Comparison of ENCODE assay signal across 18 mouse cellular contexts in genomic region chr4:132961866-132962265, GRCm38 (mm10). TPM values are rescaled to one million over a fixed set of nuclear protein-coding genes. Genes with fewer than 3 reads are reported as not detected.
A peak's percentile ranks its signal among the peaks of the same experiment; 100 is the strongest.
DNase-seq lines count a peak whose midpoint lies in the region; ATAC-seq and TF ChIP-seq lines count a peak whose summit lies in the region.
"Had no signal": no experiment of that assay in that cellular context is flagged by ENCODE, and none has a peak within 500 bp of the region (broad histone marks: within the 10 kb centered on the region; RNA-seq: fewer than 3 reads in every experiment).

No protein-coding gene starts in this region.

- intact Hi-C loops in heart, postnatal 14 days (cut with DNase I): no loop called here

- peak overlapping the region; percentile 92 for H3K27ac ChIP-seq in heart, embryonic 12.5 days (ENCODE audit: poor library complexity, severe bottlenecking)
- no peak overlapping the region for H3K27ac ChIP-seq in neural tube, embryonic 11.5 days (ENCODE audit: low read depth, low read length)
- no peak overlapping the region for H3K27ac ChIP-seq in neural tube, embryonic 15.5 days (replicated peaks)
- peak overlapping the region; percentile 87 for H3K27ac ChIP-seq in bone marrow macrophage, adult 2 months (ENCODE audit: insufficient read depth, low read depth, low read length)
- H3K27ac ChIP-seq in limb, embryonic 10.5 days: peak overlapping the region; percentile 86; the same call in 1 of the 2 replicates
- H3K27ac ChIP-seq: forebrain, embryonic 12.5 days; kidney, postnatal 0 days; layer of hippocampus, adult 2 months; limb, embryonic 15.5 days had no signal

- H3K27me3 ChIP-seq in heart, embryonic 12.5 days (replicated peaks): no peaks in the 10 kb centered on the region
- no peaks in the 10 kb centered on the region for H3K27me3 ChIP-seq in neural tube, embryonic 11.5 days (ENCODE audit: control insufficient read depth, insufficient read depth, low read length)
- no peaks in the 10 kb centered on the region for H3K27me3 ChIP-seq in neural tube, embryonic 15.5 days (replicated peaks)
- H3K27me3 ChIP-seq in limb, embryonic 10.5 days (ENCODE audit: low read depth, poor library complexity, severe bottlenecking): no peaks in the 10 kb centered on the region
- H3K27me3 ChIP-seq: forebrain, embryonic 12.5 days; limb, embryonic 15.5 days had no signal

- H3K36me3 ChIP-seq in heart, embryonic 12.5 days: no peaks in the 10 kb centered on the region
- no peaks in the 10 kb centered on the region for H3K36me3 ChIP-seq in neural tube, embryonic 11.5 days (ENCODE audit: control insufficient read depth, insufficient read depth, low read length)
- no peaks in the 10 kb centered on the region for H3K36me3 ChIP-seq in neural tube, embryonic 15.5 days
- H3K36me3 ChIP-seq in limb, embryonic 10.5 days: no peaks in the 10 kb centered on the region
- H3K36me3 ChIP-seq: forebrain, embryonic 12.5 days; G1E; limb, embryonic 15.5 days had no signal

- no peaks in the 10 kb centered on the region for H3K9me3 ChIP-seq in heart, embryonic 12.5 days (replicated peaks)
- H3K9me3 ChIP-seq in neural tube, embryonic 11.5 days (ENCODE audit: control insufficient read depth, low read length): no peaks in the 10 kb centered on the region
- no peaks in the 10 kb centered on the region for H3K9me3 ChIP-seq in neural tube, embryonic 15.5 days (replicated peaks)
- H3K9me3 ChIP-seq in limb, embryonic 10.5 days (replicated peaks): no peaks in the 10 kb centered on the region
- H3K9me3 ChIP-seq: forebrain, embryonic 12.5 days; G1E; limb, embryonic 15.5 days had no signal

- DNase-seq in heart, postnatal 14 days: no peak
- DNase-seq in neural tube, embryonic 11.5 days (ENCODE audit: low spot score): peak; percentile 5
- no peak for DNase-seq in limb, embryonic 10.5 days (ENCODE audit: low spot score)
- no peak for DNase-seq in cerebellum, adult 18-20 months
- DNase-seq: cerebellum, adult 8-10 months; gastrocnemius, postnatal 25 days; kidney, adult 18-20 months; lung, postnatal 14 days; thymus, postnatal 36 days had no signal

- no peak overlapping the region for H3K4me2 ChIP-seq in heart, embryonic 12.5 days
- no peak overlapping the region for H3K4me2 ChIP-seq in neural tube, embryonic 11.5 days (ENCODE audit: low read depth)
- no peak overlapping the region for H3K4me2 ChIP-seq in neural tube, embryonic 15.5 days
- H3K4me2 ChIP-seq: forebrain, embryonic 12.5 days; limb, embryonic 15.5 days had no signal

- no peak overlapping the region for H3K4me3 ChIP-seq in heart, embryonic 12.5 days
- H3K4me3 ChIP-seq in neural tube, embryonic 11.5 days (ENCODE audit: low read depth, low read length): no peak overlapping the region
- H3K4me3 ChIP-seq in neural tube, embryonic 15.5 days (replicated peaks): no peak overlapping the region
- no peak overlapping the region for H3K4me3 ChIP-seq in bone marrow macrophage, adult 2 months (ENCODE audit: insufficient read depth, low read length)
- no peak overlapping the region for H3K4me3 ChIP-seq in limb, embryonic 10.5 days
- H3K4me3 ChIP-seq: forebrain, embryonic 12.5 days; layer of hippocampus, adult 2 months; limb, embryonic 15.5 days had no signal

- 72% methylated on average over 5 of the region's 5 CpGs for WGBS in heart, embryonic 12.5 days
- WGBS in neural tube, embryonic 11.5 days: 72% methylated on average over 5 of the region's 5 CpGs
- WGBS in neural tube, embryonic 15.5 days: 82% methylated on average over 5 of the region's 5 CpGs
- 82% methylated on average over 5 of the region's 5 CpGs for WGBS in limb, embryonic 10.5 days

- peaks cover 43% of the 10 kb centered on the region for H3K4me1 ChIP-seq in heart, embryonic 12.5 days (replicated peaks)
- peaks cover 30% of the 10 kb centered on the region; the same call in 1 of the 2 replicates for H3K4me1 ChIP-seq in neural tube, embryonic 11.5 days (ENCODE audit: control insufficient read depth, insufficient read depth, low read length)
- peaks cover 28% of the 10 kb centered on the region for H3K4me1 ChIP-seq in neural tube, embryonic 15.5 days
- peaks cover 49% of the 10 kb centered on the region for H3K4me1 ChIP-seq in bone marrow macrophage, adult 2 months (ENCODE audit: control insufficient read depth, insufficient read depth, low read length)
- peaks cover 54% of the 10 kb centered on the region for H3K4me1 ChIP-seq in limb, embryonic 10.5 days

- TF ChIP-seq POLR2A in bone marrow macrophage, adult 2 months (IDR thresholded peaks at IDR 0.05; ENCODE audit: borderline replicate concordance, low read depth, low read length): no peak

- ATAC-seq in heart, embryonic 12.5 days (ENCODE audit: insufficient number of reproducible peaks, low FRiP score): no peak
- ATAC-seq in neural tube, embryonic 11.5 days (ENCODE audit: insufficient read depth, low FRiP score, low TSS enrichment): no peak
- ATAC-seq in neural tube, embryonic 15.5 days (ENCODE audit: low FRiP score): no peak
- ATAC-seq: activated CD4-positive, CD25-positive, alpha-beta regulatory T cell, adult 4 months had no signal

- no peak for TF ChIP-seq CTCF in bone marrow macrophage, adult 2 months (IDR thresholded peaks at IDR 0.05; ENCODE audit: low read depth, low read length)

- H3K9ac ChIP-seq in heart, embryonic 12.5 days: peak overlapping the region; percentile 19; the same call in 1 of the 2 replicates
- no peak overlapping the region for H3K9ac ChIP-seq in neural tube, embryonic 11.5 days (ENCODE audit: low read length)
- H3K9ac ChIP-seq in neural tube, embryonic 15.5 days (replicated peaks): no peak overlapping the region
- H3K9ac ChIP-seq: forebrain, embryonic 12.5 days; limb, embryonic 15.5 days had no signal

RNA-seq across cellular contexts. Expression of gene Fgr, which starts 12.0 kb away (rescaled TPM):
- 0.19 and 0.23 TPM in 2 replicates for polyA plus RNA-seq in heart, embryonic 12.5 days (2016; fragmentation: Nextera tagmentation; extraction: Ambion mirVana)
- under 1 TPM; 0.43 to 0.49 TPM for total RNA-seq in heart, postnatal 14 days (2021)
- 0.09 and 0.24 TPM in 2 replicates for polyA plus RNA-seq in neural tube, embryonic 11.5 days (2014; fragmentation: Nextera tagmentation; extraction: Ambion mirVana)
- 0.23 and 0.91 TPM in 2 replicates for polyA plus RNA-seq in neural tube, embryonic 15.5 days (2015; fragmentation: Nextera tagmentation; extraction: Ambion mirVana)
- polyA plus RNA-seq in bone marrow macrophage, adult 2 months (2012; ENCODE audit: insufficient read depth, insufficient read length, missing spikeins): 24.3 and 26.0 TPM in 2 replicates
- polyA plus RNA-seq in limb, embryonic 10.5 days (2016; fragmentation: Nextera tagmentation; extraction: Ambion mirVana): 0.19 and 0.33 TPM in 2 replicates
- polyA plus RNA-seq: G1E had no signal

RNA-seq across cellular contexts. Expression of gene Fam76a, which starts 39.5 kb away (rescaled TPM):
- polyA plus RNA-seq in heart, embryonic 12.5 days (2016; fragmentation: Nextera tagmentation; extraction: Ambion mirVana): 25.9 and 29.0 TPM in 2 replicates
- total RNA-seq in heart, postnatal 14 days (2021): 10 to 100 TPM; 33.2 to 40.1 TPM
- polyA plus RNA-seq in neural tube, embryonic 11.5 days (2014; fragmentation: Nextera tagmentation; extraction: Ambion mirVana): 28.2 and 28.4 TPM in 2 replicates
- 37.3 and 37.5 TPM in 2 replicates for polyA plus RNA-seq in neural tube, embryonic 15.5 days (2015; fragmentation: Nextera tagmentation; extraction: Ambion mirVana)
- polyA plus RNA-seq in bone marrow macrophage, adult 2 months (2012; ENCODE audit: insufficient read depth, insufficient read length, missing spikeins): 36.3 and 37.6 TPM in 2 replicates
- polyA plus RNA-seq in limb, embryonic 10.5 days (2016; fragmentation: Nextera tagmentation; extraction: Ambion mirVana): 25.7 and 27.9 TPM in 2 replicates

RNA-seq across cellular contexts. Expression of gene Ahdc1, which starts 49.2 kb away (rescaled TPM):
- polyA plus RNA-seq in heart, embryonic 12.5 days (2016; fragmentation: Nextera tagmentation; extraction: Ambion mirVana): 11.6 and 11.7 TPM in 2 replicates
- 10 to 100 TPM; 55.2 to 59.1 TPM for total RNA-seq in heart, postnatal 14 days (2021)
- 6.1 and 7.2 TPM in 2 replicates for polyA plus RNA-seq in neural tube, embryonic 11.5 days (2014; fragmentation: Nextera tagmentation; extraction: Ambion mirVana)
- polyA plus RNA-seq in neural tube, embryonic 15.5 days (2015; fragmentation: Nextera tagmentation; extraction: Ambion mirVana): 11.0 TPM in 2 replicates
- 5.5 and 8.7 TPM in 2 replicates for polyA plus RNA-seq in bone marrow macrophage, adult 2 months (2012; ENCODE audit: insufficient read depth, insufficient read length, missing spikeins)
- 13.0 and 13.8 TPM in 2 replicates for polyA plus RNA-seq in limb, embryonic 10.5 days (2016; fragmentation: Nextera tagmentation; extraction: Ambion mirVana)

Comparison
In these comparisons a context has a peak if more than half of its experiments do, and no peak if none do; other contexts are left out.
1. H3K27ac ChIP-seq: peak in heart, embryonic 12.5 days (single experiment), bone marrow macrophage, adult 2 months (single experiment) and limb, embryonic 10.5 days (single experiment); none in neural tube, embryonic 11.5 days (single experiment) and neural tube, embryonic 15.5 days (single experiment).
2. RNA of gene Fgr, which starts 12.0 kb away (polyA plus RNA-seq): 24.3 to 26.0 TPM in bone marrow macrophage, adult 2 months; 0.09 to 0.24 TPM in neural tube, embryonic 11.5 days, 0.23 to 0.91 TPM in neural tube, embryonic 15.5 days, 0.19 to 0.23 TPM in heart, embryonic 12.5 days and 0.19 to 0.33 TPM in limb, embryonic 10.5 days; every median in the first group is over 10 times any median in the second.